Mouse (Mus musculus): Measurements from ENCODE around the gene Gm1553.

Gene Gm1553

GRCm38 (mm10) chr10:82492518-82492917 lies at the start of gene Gm1553:
Gene Gm1553, minus strand, starts transcription at chr10:82492618.
- 88% methylated on average over 2 of the region's 2 CpGs for WGBS

Data from cerebral cortex, adult 2 months (tissue).